Mouse (Mus musculus): ENCODE results near the gene Gm3250. TPM values are rescaled to one million over a fixed set of nuclear protein-coding genes. Genes with fewer than 3 reads are reported as not detected.

Gene Gm3250
- polyA plus RNA-seq (2012; rRNA removed), result not detected in 2 replicates

DNA sequence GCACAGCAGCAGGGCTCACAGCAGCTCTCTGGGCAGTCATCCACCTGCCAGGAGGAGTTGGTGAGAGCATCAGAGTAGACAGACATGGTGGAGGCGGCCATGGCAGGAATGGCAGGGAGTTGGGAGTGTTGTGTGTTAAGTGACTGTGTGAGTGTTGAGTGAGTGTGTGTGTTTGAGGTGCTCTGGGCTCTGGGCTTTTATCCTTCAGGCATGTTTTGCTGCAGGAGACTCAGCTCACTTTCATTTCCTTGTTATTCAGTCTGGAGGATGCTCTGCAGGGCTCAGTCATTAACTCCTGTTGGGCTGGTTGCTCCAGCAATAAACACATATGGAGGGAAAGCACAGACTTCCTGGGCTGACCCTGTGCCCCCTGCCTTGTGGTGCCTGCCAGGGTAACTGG, at the start of gene Gm3250:
Gene Gm3250, minus strand, starts transcription at position 101 of the 400 bp plus-strand sequence.

DNA sequence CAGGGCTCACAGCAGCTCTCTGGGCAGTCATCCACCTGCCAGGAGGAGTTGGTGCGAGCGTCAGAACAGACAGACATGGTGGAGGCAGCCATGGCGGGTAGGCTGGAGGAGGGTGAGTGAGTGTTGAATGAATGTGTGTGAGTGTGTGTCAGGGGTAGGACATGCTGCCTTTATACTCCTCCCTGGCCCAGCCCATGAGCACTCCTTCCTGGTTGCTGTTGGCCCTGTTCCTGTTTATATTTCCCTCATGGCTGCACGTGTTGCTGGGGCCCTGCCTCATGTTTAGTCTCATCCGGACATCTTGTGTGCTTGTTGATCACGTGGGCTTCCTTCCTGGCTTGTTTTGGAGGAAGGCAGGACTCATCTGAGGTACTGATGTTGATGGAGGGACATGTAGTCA, 44.6 kb upstream of the Gm3250 start, which contains the start of gene Krtap10-4:
Gene Krtap10-4, minus strand, starts transcription at position 145 of the 400 bp plus-strand sequence.

DNA sequence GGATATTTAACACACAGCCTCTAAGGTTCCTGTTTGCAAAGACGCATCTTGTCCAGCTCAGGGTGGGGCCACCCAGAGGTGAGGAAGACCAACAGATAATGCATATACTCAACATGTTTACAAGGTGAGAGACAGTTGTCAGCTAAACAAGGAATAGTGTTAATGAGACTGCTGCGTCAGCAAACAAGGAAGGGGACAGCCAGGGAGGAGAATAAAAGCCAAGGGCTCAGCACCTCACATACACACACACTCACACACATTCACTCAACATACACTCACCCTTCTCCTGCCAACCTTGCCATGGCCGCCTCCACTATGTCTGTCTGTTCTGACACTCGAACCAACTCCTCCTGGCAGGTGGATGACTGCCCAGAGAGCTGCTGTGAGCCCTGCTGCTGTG, 32.0 kb upstream of the Gm3250 start, which contains the start of gene Gm2696:
Gene Gm2696, plus strand, starts transcription at position 301 of the 400 bp plus-strand sequence.

DNA sequence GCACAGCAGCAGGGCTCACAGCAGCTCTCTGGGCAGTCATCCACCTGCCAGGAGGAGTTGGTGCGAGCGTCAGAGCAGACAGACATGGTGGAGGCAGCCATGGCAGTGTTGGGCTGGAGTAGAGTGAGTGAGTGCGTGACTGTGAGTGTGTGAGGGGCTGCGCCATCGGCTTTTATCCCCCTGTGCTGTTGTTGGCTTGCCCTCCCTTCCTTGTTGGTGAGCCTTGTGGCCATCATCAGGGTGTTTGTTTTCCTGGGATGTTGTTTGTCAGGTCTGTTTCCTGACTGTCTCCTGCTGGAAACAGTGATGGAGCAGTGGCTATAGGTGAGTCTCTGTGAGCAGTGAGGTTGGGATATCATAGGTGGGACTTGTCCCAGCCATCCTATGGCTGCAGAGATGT, 29.4 kb upstream of the Gm3250 start, which contains the start of gene Gm9507:
Gene Gm9507, minus strand, starts transcription at position 101 of the 400 bp plus-strand sequence.

DNA sequence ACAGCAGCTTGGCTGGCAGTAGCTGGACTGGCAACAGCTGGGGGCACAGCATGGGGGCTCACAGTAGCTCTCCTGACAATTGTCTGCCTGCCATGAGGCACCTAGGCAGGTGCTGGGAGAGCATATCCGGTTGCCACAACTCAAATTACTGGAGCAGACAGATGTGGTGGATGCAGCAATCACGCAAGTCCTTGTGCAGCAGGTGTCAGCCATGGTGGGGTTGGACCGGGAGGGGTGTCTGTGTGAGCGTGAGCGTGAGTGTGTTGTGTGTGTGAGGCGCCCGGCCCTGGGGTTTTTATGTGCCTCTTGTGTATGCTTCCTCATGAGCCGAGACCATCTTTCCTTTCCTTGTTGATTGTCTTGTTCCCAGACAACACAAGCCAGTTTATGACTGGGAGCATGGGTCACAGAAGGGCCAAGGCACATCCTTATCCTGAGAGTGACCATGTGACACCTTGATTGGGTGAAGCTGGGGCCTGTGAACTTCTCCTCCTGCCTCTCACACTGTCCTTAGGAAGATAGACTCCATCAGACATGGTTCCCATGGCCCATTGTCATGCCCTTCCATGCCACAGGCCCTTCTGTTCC, 16.7 kb upstream of the Gm3250 start, which contains the start of gene Gm19668:
Gene Gm19668, minus strand, starts transcription at position 213 of the 588 bp plus-strand sequence.

DNA sequence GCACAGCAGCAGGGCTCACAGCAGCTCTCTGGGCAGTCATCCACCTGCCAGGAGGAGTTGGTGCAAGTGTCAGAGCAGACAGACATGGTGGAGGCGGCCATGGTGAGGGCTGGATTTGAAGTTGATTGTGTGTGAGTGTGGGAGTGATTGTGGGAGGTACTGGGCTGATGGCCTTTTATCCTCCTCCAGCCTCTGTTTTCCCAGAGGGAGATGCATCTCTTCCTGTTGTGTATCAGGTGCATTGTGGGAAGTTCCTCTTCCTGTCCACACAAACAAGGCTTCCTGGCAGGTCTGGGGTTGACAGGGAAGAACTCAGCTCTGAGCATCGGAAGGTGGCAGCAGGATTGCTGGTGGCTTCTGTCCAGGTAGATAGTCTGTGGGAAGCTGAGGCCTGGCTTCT, 12.6 kb upstream of the Gm3250 start, which contains the start of gene Gm9639:
Gene Gm9639, minus strand, starts transcription at position 101 of the 400 bp plus-strand sequence.

DNA sequence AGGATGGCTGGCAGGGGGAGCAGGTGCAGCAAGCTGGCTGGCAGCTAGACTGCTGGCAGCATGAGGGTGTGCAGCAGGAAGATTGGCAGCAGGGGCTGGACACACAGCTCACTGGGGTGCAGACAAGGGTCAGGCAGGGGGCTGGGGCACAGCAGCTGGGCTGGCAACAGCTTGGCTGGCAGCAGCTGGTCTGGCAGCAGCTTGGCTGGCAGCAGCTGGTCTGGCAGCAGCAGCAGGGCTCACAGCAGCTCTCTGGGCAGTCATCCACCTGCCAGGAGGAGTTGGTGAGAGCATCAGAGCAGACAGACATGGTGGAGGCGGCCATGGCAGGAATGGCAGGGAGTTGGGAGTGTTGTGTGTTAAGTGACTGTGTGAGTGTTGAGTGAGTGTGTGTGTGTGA, 5.5 kb upstream of the Gm3250 start, which contains the start of gene Gm7137:
Gene Gm7137, minus strand, starts transcription at position 325 of the 400 bp plus-strand sequence.

DNA sequence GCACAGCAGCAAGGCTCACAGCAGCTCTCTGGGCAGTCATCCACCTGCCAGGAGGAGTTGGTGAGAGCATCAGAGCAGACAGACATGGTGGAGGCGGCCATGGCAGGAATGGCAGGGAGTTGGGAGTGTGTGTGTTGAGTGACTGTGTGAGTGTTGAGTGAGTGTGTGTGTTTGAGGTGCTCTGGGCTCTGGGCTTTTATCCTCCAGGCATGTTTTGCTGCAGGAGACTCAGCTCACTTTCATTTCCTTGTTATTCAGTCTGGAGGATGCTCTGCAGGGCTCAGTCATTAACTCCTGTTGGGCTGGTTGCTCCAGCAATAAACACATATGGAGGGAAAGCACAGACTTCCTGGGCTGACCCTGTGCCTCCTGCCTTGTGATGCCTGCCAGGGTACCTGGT, 5.5 kb downstream of the Gm3250 start, which contains the start of gene Gm7138:
Gene Gm7138, minus strand, starts transcription at position 101 of the 400 bp plus-strand sequence.

DNA sequence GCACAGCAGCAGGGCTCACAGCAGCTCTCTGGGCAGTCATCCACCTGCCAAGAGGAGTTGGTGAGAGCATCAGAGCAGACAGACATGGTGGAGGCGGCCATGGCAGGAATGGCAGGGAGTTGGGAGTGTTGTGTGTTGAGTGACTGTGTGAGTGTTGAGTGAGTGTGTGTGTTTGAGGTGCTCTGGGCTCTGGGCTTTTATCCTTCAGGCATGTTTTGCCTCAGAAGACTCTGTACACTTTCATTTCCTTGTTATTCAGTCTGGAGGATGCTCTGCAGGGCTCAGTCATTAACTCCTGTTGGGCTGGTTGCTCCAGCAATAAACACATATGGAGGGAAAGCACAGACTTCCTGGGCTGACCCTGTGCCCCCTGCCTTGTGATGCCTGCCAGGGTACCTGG, 11.1 kb downstream of the Gm3250 start, which contains the start of gene Gm3238:
Gene Gm3238, minus strand, starts transcription at position 101 of the 400 bp plus-strand sequence.

DNA sequence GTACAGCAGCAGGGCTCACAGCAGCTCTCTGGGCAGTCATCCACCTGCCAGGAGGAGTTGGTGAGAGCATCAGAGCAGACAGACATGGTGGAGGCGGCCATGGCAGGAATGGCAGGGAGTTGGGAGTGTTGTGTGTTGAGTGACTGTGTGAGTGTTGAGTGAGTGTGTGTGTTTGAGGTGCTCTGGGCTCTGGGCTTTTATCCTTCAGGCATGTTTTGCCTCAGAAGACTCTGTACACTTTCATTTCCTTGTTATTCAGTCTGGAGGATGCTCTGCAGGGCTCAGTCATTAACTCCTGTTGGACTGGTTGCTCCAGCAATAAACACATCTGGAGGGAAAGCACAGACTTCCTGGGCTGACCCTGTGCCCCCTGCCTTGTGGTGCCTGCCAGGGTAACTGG, 22.8 kb downstream of the Gm3250 start, which contains the start of gene Gm3233:
Gene Gm3233, minus strand, starts transcription at position 101 of the 400 bp plus-strand sequence.

DNA sequence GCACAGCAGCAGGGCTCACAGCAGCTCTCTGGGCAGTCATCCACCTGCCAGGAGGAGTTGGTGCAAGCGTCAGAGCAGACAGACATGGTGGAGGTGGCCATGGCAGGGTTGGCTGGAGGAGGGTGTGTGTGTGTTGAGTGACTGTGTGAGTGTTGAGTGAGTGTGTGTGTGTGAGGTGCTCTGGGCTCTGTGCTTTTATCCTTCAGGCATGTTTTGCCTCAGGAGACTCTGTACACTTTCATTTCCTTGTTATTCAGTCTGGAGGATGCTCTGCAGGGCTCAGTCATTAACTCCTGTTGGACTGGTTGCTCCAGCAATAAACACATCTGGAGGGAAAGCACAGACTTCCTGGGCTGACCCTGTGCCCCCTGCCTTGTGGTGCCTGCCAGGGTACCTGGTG, 31.1 kb downstream of the Gm3250 start, which contains the start of gene Gm9736:
Gene Gm9736, minus strand, starts transcription at position 101 of the 400 bp plus-strand sequence.

DNA sequence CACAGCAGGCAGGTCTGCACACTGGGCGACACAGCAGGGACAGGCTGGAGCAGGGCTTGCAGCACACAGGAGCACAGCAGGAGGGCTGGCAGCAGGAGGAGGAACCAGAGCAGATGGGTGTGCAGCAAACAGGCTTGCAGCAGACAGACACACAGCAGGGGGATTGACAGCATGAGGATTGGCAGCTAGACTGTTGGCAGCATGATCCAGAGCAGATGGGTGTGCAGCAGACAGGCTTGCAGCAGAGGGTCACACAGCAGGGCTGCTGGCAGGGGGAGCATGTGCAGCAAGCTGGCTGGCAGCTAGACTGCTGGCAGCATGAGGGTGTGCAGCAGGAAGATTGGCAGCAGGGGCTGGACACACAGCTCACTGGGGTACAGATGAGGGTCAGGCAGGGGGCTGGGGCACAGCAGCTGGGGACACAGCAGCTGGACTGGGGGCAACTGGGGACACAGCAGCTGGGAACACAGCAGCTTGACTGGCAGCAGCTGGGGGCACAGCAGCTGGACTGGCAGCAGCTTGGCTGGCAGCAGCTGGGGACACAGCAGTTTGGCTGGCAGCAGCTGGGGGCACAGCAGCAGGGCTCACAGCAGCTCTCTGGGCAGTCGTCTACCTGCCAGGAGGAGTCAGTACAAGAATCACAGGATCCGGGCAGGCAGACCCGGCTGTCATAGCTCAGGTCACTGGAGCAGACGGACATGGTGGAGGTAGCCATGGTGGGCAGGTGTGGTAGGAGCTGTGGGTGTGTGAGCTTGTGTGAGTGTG, 40.2 kb downstream of the Gm3250 start, which contains the start of gene Gm18596:
Gene Gm18596, minus strand, starts transcription at position 715 of the 765 bp plus-strand sequence.

Other genes starting within 250 kb of the Gm3250 start
- gene Pttg1ip, start 200.8 kb downstream of the Gm3250 start, polyA plus RNA-seq (2012; rRNA removed), result 66.2 and 75.4 TPM in 2 replicates
- 343 and 431 TPM in 2 replicates for gene Sumo3, start 176.4 kb downstream of the Gm3250 start, polyA plus RNA-seq (2012; rRNA removed)
- 75.0 and 115 TPM in 2 replicates for gene Gm49325, start 176.3 kb downstream of the Gm3250 start, polyA plus RNA-seq (2012; rRNA removed)
- 58.8 and 134 TPM in 2 replicates for gene Ube2g2, start 160.3 kb downstream of the Gm3250 start, polyA plus RNA-seq (2012; rRNA removed)
- gene Tspear, start 96.0 kb downstream of the Gm3250 start, polyA plus RNA-seq (2012; rRNA removed), result 0.92 and 1.3 TPM in 2 replicates
- not detected in 2 replicates for gene Gm19402, start 91.8 kb downstream of the Gm3250 start, polyA plus RNA-seq (2012; rRNA removed)
- not detected in 2 replicates for gene Gm9508, start 85.3 kb downstream of the Gm3250 start, polyA plus RNA-seq (2012; rRNA removed)
- gene Gm10272, start 75.9 kb downstream of the Gm3250 start, polyA plus RNA-seq (2012; rRNA removed), result not detected in 2 replicates
- not detected in 2 replicates for gene Gm10024, start 71.1 kb downstream of the Gm3250 start, polyA plus RNA-seq (2012; rRNA removed)
- not detected in 2 replicates for gene Gm10142, start 66.7 kb downstream of the Gm3250 start, polyA plus RNA-seq (2012; rRNA removed)
- not detected in 2 replicates for gene Krtap12-1, start 61.9 kb downstream of the Gm3250 start, polyA plus RNA-seq (2012; rRNA removed)
- gene Gm10100, start 56.1 kb downstream of the Gm3250 start, polyA plus RNA-seq (2012; rRNA removed), result not detected in 2 replicates
- gene Gm18596, start 39.9 kb downstream of the Gm3250 start, polyA plus RNA-seq (2012; rRNA removed), result not detected in 2 replicates
- not detected in 2 replicates for gene Gm9736, start 31.2 kb downstream of the Gm3250 start, polyA plus RNA-seq (2012; rRNA removed)
- not detected in 2 replicates for gene Gm3233, start 22.9 kb downstream of the Gm3250 start, polyA plus RNA-seq (2012; rRNA removed)
- not detected in 2 replicates for gene Gm3238, start 11.2 kb downstream of the Gm3250 start, polyA plus RNA-seq (2012; rRNA removed)
- gene Gm7138, start 5.6 kb downstream of the Gm3250 start, polyA plus RNA-seq (2012; rRNA removed), result not detected in 2 replicates
- gene Gm7137, start 5.7 kb upstream of the Gm3250 start, polyA plus RNA-seq (2012; rRNA removed), result not detected in 2 replicates
- gene Gm9639, start 12.5 kb upstream of the Gm3250 start, polyA plus RNA-seq (2012; rRNA removed), result not detected in 2 replicates
- gene Gm19668, start 16.6 kb upstream of the Gm3250 start, polyA plus RNA-seq (2012; rRNA removed), result not detected in 2 replicates
- gene Gm9507, start 29.3 kb upstream of the Gm3250 start, polyA plus RNA-seq (2012; rRNA removed), result 0.08 TPM in 1 of 2 replicates, not detected in the other
- not detected in 2 replicates for gene Gm2696, start 32.1 kb upstream of the Gm3250 start, polyA plus RNA-seq (2012; rRNA removed)
- not detected in 2 replicates for gene Krtap10-4, start 44.6 kb upstream of the Gm3250 start, polyA plus RNA-seq (2012; rRNA removed)
- not detected in 2 replicates for gene Krtap10-10, start 53.4 kb upstream of the Gm3250 start, polyA plus RNA-seq (2012; rRNA removed)
- not detected in 2 replicates for gene Gm36176, start 64.3 kb upstream of the Gm3250 start, polyA plus RNA-seq (2012; rRNA removed)
- gene Gm10318, start 70.3 kb upstream of the Gm3250 start, polyA plus RNA-seq (2012; rRNA removed), result 0.06 TPM in 1 of 2 replicates, not detected in the other
- not detected in 2 replicates for gene Gm3285, start 79.4 kb upstream of the Gm3250 start, polyA plus RNA-seq (2012; rRNA removed)
- gene Lrrc3, start 120.0 kb upstream of the Gm3250 start, polyA plus RNA-seq (2012; rRNA removed), result 2.4 and 3.4 TPM in 2 replicates
- gene Trpm2, start 188.0 kb upstream of the Gm3250 start, polyA plus RNA-seq (2012; rRNA removed), result 0.83 and 1.2 TPM in 2 replicates
- 38.5 and 61.8 TPM in 2 replicates for gene 1810043G02Rik, start 196.0 kb upstream of the Gm3250 start, polyA plus RNA-seq (2012; rRNA removed)
- 104 and 106 TPM in 2 replicates for gene Pfkl, start 227.5 kb upstream of the Gm3250 start, polyA plus RNA-seq (2012; rRNA removed)